Mouse (Mus musculus) urinary bladder, postnatal 36 days (tissue): Measurements from ENCODE around the gene Rmi2.
A peak's percentile ranks its signal among the peaks of the same experiment; 100 is the strongest.

Experiments
- DNase-seq, 2 experiments: peaks; one replicate each; pipeline ENCODE4 v3.0.0; 2022; ENCODE audit warnings: low spot score in 2 of 2, mixed read lengths in 1 of 2

Rmi2 gene

DNA sequence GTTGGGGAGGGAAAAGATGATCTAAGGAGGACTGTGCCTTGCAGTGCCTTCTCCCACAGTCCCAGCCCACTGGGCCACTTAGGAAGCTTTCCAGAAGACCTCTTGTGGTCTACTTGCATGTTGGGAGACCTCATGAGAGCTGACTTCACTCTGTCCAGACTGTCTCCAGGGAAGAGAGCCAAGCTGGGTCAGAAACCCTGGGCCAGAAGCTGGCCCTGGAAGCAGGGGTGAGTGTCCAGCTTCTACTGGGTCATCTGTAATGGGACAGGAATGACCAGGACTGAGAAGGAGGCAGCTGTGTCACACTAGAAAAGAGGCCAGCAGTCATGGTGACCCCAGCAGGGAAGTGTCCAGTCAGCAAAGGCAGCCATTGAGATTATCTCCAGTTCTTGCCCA is 30.7 kb downstream of the Rmi2 start:
- no peak for DNase-seq

DNA sequence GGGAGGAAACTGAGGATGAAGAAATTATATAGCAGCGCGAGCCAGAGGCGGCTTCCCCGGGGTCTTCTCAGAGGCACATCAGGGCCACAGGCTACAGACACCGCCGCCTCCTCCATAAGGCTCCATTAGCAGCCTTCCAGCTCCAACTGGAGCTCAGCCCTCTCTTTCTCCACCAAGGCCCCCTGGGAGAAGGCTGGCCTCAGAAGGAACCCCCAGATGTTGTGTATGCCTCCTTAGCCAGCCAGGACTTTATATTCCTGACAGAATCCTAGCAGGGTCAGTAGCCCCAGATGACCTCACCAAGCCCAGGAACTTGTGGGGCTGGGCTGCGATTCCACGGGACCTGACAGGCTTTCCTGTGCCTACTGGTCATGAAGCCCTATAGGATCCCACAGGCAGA is 32.0 kb downstream of the Rmi2 start:
- peak in 1 of 2 experiments; percentile 42 for DNase-seq

DNA sequence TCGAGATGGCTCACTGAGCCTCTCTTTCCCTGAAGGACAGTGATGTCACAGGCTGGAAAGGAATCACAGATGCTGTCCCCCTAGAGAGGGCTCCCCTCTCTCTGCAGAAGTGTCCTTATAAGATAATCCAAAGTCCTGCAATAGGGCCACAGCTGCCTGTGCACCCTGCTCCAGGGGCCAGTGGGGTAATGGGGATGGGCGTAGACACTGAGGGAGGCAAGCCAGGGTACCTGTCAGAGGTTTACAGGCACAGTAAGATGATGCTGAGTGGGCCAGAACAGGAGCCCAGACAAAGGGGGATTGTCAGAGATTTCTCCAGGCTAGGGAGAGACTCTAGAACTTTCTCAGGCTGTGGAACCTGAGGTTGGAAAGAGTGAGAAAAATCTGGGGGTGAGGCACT is 32.6 kb downstream of the Rmi2 start:
- DNase-seq = no peak

DNA sequence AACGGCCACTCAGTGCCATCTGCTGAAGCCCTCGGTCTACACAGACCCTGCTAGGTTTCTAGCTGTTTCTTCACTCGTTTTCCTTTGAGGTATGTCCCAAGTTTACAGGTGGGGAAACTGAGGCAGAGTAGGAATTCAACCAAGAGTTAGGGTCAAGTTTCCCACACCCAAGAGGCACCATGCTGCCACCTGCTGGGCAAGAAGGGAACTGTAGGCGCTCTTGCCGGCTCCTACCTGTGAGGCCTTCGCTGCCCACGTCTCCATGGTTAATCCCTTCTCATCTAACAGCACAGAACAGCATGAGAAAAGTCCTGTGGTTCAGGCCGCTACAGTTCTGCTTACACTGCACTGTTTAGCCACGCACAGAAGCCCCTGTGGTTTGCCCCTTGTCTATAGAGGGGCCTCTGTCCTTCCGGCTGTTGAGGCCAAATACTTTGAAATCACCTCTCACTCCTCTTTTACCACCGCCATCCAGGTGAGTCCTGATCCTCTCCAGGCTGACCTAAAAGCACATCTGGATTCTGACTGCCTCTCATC is 33.1 kb downstream of the Rmi2 start:
- DNase-seq = peak; percentile 58 to 62

DNA sequence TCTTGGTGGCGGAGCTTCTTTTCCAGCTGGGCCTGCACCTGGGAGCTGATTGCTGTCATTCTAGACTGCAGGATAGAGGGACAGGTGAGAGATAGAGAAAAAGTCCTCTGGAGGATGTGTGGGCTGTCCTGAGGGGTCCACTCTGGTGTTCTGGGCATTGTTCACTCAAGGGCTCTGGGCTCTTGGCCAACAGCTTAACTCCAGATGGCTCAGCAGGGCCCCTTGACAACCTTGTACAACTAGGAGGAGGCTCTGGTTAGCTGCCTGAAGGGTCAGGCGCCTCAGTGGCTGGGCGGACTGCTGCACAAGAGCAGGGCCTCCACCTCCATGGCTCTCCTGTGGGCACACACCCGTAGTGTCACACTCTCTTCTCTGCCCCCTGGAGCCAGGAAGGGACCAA is 36.1 kb downstream of the Rmi2 start:
- no peak for DNase-seq

DNA sequence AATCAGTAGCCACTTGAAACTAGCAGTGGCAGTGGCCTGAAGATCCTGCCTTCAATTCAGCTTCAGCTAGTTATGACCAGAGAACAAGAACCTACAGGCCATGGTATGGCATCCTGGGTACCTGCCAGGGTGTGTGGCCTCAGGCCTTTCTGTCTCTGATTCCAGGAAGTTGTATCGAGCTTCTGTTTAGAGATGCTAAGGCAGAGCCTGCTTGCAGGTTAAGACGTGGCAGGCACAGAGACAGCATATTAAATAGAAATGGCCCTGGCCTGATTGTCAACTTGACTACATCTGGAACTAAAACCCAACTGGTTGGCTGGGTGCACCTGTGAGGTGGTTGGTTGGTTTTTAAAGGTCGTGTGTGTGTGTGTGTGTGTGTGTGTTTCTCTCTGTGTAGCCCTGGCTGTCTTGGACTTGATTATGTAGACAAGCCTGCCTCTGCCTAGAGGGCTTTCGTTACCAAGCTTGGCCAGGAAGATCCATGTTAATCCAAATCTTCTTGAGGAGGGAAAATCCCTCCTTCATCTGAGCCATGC is 38.0 kb downstream of the Rmi2 start:
- DNase-seq = no peak

DNA sequence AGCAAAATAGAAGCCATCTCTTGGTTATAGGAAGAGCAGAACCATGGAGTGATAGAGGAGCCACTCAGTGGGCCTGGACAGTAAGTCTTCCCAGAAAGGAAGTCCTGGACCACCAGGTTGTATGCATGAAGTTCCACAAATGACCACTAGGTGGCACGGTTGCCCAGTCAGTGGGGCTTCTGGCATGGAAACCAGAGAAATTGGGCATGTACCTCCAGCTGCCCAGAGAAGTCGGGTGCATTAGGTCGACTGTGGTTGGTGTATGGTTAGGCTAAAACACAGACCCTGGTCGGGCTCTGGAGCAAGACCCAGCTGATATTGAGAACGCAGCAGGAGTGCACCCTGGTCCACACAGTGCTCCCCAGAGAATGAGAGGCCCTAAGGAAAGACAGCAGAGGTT is 38.8 kb downstream of the Rmi2 start:
- peak; percentile 72 to 81 for DNase-seq

DNA sequence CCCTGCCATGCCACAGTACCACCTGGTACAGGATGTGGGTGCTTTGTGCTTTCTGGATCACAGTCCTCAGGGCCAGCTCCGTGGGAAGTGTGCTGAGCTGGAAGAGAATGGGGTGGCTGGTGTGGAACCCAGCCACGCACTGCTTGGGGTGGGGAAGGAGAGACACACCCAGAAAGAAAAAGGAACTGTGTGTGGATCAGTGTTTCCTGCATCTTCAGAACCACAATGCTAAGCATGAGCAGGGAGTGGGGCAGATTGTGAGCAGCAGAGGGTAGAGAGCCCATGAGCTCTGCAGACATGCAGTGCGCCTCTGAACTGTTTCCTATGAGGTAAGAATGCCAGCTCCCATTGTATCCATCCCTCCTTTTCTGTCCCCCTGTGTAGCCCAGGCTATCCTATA is 43.4 kb downstream of the Rmi2 start:
- no peak for DNase-seq

DNA sequence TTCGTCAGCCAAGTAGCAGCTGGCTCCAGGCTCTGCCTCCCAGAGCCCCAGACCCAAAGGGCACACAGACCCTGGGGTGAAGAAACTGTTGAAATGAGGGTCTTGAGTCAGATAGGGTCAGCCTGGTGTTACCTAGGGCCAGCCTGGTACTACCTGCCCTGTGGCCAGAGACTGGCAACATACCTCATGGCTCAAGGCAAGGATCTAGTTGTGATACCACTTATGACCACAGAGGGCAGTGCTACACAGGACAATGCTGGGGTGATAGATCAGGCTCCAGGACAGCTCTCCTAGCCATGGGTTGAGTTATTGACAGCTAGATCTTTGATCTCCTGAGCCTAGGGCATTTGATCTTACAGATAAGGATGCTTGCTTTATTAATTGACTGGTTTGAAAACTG is 44.6 kb downstream of the Rmi2 start:
- DNase-seq = peak; percentile 48 to 50

DNA sequence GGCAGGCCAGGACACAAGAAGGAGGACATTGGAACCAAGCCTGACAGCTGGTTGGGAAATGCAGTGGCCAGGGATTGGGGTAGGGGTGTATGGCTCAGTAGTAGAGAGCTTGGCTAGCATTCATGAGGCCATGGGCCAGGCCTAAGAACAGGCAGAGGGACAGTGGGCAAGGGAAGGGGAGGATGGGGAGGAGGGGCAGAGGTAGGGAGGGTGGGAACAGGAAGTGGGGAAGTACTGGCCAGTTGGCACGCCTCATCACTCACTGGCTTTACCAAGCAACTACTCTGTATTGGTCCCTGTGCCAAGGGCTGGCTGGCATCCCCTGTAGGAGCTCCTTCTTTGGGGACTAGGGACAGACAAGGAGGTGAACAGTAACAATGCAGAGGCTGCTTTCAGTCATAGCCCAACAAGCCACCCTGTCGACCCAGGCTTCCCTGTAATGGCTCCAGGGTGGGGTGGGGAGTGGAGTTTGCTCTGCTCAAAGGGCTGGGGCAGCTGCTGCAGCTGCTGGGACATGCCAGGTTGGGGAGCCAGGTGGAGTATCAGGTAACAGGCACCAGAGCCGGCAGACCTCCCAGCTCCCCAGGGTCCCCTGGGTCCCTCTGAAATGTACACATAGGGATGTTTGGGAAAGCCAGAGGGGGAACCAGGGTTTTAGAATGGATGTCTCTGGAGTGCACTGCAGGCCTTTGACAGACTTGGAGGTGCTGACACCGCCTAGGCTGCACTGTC is 46.5 kb downstream of the Rmi2 start:
- peak in 1 of 2 experiments; percentile 30 for DNase-seq

DNA sequence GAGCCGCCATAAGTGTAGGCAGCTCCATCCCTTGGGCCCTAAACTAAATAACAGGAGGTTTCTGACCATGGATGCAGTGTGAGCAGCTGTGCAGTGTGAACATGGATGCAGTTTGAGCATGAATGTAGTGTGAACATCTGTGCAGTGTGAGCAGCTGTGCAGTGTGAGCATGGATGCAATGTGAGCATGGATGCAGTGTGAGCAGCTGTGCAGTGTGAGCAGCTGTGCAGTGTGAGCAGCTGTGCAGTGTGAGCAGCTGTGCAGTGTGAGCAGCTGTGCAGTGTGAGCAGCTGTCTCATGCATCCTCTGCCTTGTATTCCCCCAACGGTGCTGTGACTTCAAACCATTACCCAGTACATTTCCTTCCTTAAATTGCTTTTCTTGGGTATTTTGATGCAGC is 52.6 kb downstream of the Rmi2 start:
- no peak for DNase-seq

DNA sequence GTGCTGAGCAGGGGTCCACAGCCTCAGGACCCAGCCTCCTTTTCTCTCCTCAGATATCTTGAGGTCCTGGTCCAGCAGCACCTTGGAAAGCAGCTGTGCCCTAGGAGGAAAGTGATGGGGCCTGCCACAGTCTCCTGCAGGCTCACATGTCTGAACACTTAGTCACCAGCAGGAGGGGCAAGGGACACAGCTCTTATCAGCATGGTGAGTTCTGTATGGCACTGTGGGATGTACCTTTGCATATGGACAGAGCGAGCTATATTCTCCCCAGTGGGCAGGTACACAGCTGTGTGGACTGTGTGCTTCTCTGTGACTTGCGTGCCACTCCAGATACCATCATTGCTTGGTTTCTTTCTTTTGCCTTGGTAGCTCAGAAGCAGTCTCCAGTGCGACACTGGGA is 55.5 kb downstream of the Rmi2 start:
- DNase-seq = no peak

DNA sequence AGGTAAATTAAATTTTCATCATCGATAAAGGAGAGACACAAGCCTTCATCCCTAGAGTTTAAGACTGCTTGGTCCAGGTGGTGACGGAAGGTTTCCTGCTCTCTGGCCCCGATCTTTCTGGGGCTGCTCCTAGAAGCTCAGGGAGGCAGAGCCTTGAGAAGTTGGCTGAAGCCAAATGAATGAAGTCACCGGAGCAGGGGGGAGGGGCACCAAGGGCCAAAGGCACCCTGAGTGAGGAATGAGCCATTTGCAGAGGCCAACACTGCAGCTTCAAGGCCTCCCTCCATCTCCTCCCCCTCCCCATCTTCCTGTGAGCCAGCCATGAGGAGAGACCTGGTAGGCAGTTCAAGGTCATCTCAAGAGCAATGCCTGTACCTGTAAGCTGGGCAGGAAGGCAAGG is 58.3 kb downstream of the Rmi2 start:
- DNase-seq = no peak

DNA sequence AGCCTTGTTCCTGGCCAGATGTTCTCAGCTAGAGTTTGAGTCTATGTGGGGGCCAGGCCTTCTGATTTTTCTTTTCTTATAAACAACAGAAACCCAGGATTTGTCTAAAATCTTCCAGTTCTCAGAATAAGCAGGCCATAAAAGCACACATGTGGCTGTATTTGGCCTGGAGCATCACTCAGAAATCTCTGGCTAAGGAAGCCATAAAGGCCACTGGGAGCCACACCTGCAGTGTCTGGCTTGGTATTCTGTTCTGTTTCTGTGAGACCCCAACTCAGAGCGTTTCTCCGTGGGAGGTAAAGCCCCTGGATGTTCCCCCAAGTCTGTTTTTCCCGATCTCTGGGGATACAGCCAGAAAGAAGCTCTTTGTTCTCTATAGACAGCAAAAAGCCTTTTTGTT is 61.0 kb downstream of the Rmi2 start:
- no peak for DNase-seq

DNA sequence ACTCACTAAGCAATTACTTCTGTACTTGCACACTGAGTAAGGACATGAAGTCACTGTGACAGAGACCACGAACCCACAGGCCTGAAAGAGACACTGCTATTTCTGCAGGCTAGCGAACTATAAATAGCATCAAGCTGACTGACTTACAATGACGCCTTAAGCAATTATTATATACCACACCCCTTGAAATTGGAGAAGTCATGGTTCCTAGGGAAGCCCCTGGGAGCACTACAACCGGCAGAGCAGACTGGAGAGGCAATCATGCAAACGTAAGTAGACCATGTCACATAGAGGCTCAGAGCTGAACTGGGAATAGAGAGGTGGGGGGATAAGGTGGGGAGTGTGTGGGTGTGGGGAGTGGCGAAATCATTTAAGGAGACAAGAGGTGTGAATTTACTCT is 62.5 kb downstream of the Rmi2 start:
- DNase-seq = no peak

DNA sequence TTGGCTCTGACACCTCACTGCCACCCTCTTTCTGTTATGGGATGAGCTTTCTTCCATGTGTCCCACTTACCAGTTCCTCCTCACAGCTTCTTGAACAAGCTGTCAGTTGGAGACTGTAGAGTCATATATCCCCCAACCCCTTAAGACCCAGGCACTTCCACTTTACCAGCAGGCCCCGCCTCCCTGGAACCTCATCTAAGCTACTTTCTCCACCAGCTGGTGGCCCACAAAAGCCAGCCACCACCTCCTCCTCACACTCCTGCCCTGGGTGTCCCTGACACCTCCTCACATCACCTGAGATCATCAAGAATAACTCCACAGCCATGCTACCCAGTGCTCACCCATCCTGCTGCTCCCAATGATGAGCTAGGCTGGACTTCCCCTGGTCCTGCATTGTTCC is 65.9 kb downstream of the Rmi2 start:
- DNase-seq = no peak

DNA sequence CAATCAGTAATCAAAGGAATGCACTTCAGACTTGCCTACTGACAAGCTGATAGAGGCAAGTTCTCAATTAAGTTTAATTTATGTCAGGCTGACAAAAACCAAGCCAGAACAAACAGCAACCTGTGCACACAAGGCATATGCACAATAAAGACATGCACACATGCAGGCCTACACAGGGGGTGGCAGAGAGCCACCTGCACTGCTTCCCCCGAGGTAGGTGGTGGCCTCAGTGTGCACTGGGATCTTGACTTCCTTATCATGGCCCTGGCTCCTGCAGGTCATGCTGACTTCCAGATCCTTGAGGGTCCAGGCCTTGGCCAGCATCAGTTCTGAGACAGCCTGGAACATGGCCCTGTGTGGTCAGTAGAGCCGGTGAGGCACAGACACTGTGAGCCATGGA is 67.1 kb downstream of the Rmi2 start:
- no peak for DNase-seq

DNA sequence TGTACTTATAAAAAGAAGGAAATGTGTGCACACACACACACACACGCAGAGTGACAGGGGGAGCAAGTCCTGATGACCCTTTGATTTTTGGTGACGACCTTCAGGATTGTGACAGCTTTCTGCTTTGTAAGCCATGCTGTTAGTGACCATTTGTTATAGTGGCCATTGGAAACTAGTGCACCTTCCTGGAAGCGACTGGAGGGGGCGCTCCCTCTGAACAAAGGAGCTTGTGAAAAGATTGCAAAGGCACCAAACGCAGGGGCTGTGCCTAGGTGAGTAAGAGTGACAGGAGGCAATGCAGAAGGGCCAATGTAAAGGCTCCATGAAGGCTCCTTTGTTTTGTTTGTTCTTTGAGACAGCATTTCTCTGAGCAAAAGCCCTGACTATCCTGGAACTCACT is 68.0 kb downstream of the Rmi2 start:
- no peak for DNase-seq

DNA sequence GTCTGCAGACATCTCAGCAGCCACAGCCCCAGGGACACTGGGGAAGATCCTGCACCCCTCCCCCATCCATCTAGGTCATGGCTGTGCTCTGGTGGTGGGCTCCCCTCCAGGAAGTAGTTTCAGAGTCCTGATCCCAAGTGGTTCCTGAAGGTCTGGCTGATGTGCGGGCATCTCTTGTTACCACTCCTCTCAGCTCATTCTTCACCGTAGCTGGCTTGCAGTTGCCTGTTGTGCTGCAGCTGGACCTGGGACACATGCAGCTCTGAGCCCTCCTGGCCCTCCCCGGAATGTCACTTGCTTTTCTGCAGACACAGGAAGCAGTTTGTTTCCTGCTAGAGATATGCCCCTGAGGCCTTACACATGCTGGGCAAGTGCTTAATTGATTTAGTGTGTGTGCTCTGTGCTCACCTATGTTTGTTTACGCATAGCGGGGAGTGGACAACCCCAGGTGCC is 70.8 kb downstream of the Rmi2 start:
- no peak for DNase-seq

DNA sequence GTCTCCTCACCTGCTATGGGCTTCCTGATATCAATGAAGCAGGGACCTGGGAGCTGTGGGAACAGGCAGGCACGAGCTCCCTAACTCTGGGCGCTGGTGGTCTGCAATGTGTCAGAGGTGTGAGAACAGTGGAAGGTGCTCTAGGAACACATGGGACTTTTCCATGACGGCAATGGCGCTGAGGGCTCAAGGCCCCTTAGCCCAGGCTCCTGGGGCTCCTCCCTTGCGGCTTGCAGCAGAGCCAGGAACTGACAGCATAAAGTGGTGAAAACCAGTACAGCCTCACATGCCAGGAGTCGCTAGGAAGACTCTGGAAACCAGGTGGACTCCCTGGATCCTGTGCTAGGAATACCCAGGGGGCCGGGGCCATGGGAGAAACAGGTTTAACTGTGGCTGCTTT is 75.7 kb downstream of the Rmi2 start:
- DNase-seq = no peak

DNA sequence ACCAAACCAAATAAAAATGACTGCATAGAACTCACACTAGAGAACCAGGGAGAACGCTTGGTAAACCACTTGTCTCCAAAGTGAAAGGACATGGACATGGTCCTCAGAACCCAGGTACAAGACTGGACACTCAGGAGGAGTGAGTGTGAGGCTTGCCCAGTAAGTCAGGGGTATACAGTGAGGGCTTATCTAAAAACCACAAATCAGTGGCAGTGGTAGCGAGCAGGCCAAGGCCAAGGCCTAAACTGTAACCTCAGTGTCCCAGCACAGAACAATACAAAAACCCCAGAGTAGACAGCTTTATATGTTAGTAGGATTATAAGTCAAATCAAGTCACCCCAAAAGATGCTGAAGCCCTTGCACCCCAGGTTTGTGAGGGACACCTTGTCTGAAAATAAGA is 76.2 kb downstream of the Rmi2 start:
- no peak for DNase-seq

DNA sequence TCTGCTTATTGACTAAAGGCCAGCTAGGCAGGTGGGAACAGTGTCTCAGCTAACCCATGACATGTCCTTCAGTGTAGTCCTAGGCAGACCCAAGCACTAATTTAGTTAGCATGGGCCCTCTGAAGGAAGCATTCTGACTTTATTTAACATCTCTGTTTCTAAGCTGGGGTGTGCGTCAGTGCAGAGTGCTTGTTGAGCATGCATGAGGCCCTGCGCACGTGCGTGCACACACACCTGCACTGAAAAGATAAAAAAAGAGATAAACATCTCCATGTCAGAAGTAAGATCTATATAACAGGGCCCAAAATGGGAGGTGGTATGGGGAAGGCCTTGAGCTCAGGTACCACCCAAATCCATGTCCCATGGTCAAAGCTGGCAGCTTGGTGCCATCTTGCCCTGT is 80.2 kb downstream of the Rmi2 start:
- no peak for DNase-seq

DNA sequence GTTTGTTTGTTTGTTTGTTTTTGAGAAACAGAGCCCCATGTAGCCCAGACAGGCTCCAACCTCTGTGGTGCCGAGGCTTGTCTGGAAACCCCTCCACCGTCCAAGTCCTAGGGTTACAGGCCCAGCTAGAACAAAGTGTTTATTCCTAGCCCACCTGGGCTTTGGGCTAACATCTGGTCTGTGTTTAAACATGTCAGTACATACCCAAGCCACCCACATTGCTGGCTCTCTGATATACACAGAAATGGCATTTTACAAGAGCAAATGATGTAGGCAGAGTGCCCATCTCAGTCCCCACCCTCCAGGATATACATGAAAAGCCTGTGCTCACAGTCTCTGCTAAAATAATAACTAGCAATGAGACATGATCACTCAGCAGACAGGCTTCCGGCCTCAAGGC is 81.4 kb downstream of the Rmi2 start:
- no peak for DNase-seq

DNA sequence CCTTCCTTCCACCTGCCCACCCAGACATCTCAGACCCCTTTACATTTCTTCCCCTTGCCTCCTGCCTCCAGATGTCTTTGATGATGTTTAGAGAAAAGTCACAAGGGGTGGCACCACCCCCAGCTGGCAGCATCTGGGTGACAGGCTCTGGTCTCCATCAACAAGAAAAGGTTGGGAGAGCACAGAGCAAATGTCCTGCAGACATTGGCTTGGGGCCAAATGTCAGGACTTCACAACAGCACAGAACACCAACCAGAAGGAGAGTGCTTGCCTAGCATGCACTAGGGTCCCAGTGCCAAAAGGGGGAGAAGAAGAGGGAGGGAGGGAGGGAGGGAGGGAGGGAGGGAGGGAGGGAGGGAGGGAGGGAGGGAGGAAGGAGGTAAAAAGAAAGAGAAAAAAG is 85.0 kb downstream of the Rmi2 start:
- no peak for DNase-seq
